Mouse (Mus musculus) heart, postnatal 10 days (tissue): ENCODE results near the gene Zfp280b. TPM values are rescaled to one million over a fixed set of nuclear protein-coding genes. Genes with fewer than 3 reads are reported as not detected.
"Not testable (repeated sequence)": the region's sequence is repeated elsewhere in the genome, so short reads cannot be mapped to it uniquely, and the experiment has no call there.

ENCODE experiments used
- DNase-seq, 2 experiments: peaks; one replicate each; pipeline ENCODE4 v3.0.0; 2021
- intact Hi-C: fragments of 180-260 bp; cut with DNase I; formaldehyde crosslinking; loops from one replicate; pipeline ENCODE4 v1.15.1; 2025
- total RNA-seq, 2 experiments: library from RNA; stranded (reverse); gene quantifications; 2 replicates each; pipeline ENCODE4 v1.2.3; 2021

Zfp280b gene
- total RNA-seq, 2 experiments from 2014 or later, result 9.8 to 9.9 TPM

- intact Hi-C loops, result no loop called here
- DNase-seq, result no peak
Measured at GRCm38 (mm10) chr10:76029276-76029675, 3.2 kb upstream of the Zfp280b start.

GRCm38 (mm10) chr10:76030496-76030895 lies 2.0 kb upstream of the Zfp280b start:
- intact Hi-C loops, result no loop called here
- DNase-seq, result no peak

GRCm38 (mm10) chr10:76031511-76032401 lies 694 bp upstream of the Zfp280b start:
- intact Hi-C loops, result no loop called here
- DNase-seq, result no peak

- intact Hi-C loops, result no loop called here
- DNase-seq, result no peak
Measured at GRCm38 (mm10) chr10:76033119-76033455, 637 bp downstream of the Zfp280b start.

- intact Hi-C loops, result no loop called here
- no peak for DNase-seq
Measured at GRCm38 (mm10) chr10:76034001-76034600, 1.7 kb downstream of the Zfp280b start.

- no peak for DNase-seq
- intact Hi-C loops, result no loop called here
Measured at GRCm38 (mm10) chr10:76035277-76035676, 2.8 kb downstream of the Zfp280b start.

- intact Hi-C loops, result no loop called here
- no peak for DNase-seq
Measured at GRCm38 (mm10) chr10:76036962-76037361, 4.5 kb downstream of the Zfp280b start.

- no peak for DNase-seq
Measured at GRCm38 (mm10) chr10:76045343-76045742, 12.9 kb downstream of the Zfp280b start.

GRCm38 (mm10) chr10:76046754-76047153 lies 14.3 kb downstream of the Zfp280b start:
- intact Hi-C loops, result no loop called here
- no peak for DNase-seq

More at GRCm38 (mm10) chr10:76045343-76045742, 12.9 kb downstream of the Zfp280b start:
- intact Hi-C loops, result no loop called here

- intact Hi-C loops, result no loop called here
- no peak for DNase-seq
Measured at GRCm38 (mm10) chr10:76047182-76047869, 14.9 kb downstream of the Zfp280b start.

- DNase-seq, result no peak
- intact Hi-C loops, result no loop called here
Measured at GRCm38 (mm10) chr10:76048967-76049366, 16.5 kb downstream of the Zfp280b start.

GRCm38 (mm10) chr10:76051860-76052259 lies 19.4 kb downstream of the Zfp280b start:
- no peak for DNase-seq
- intact Hi-C loops, result no loop called here

GRCm38 (mm10) chr10:76062439-76062838 lies 30.0 kb downstream of the Zfp280b start:
- no peak for DNase-seq
- intact Hi-C loops, result no loop called here

- no peak for DNase-seq
- intact Hi-C loops, result no loop called here
Measured at GRCm38 (mm10) chr10:76067674-76068613, 35.5 kb downstream of the Zfp280b start.

- DNase-seq, intact Hi-C loops: not testable (repeated sequence)
Measured at GRCm38 (mm10) chr10:76072080-76072479, 39.6 kb downstream of the Zfp280b start.

GRCm38 (mm10) chr10:76077008-76077407 lies 44.6 kb downstream of the Zfp280b start:
- intact Hi-C loops, DNase-seq: not testable (repeated sequence)
